Mouse (Mus musculus) adrenal gland, adult 2 months (tissue): Measurements from ENCODE around the gene AI464131. TPM values are rescaled to one million over a fixed set of nuclear protein-coding genes. Genes with fewer than 3 reads are reported as not detected.

Experiments
- DNase-seq: peaks from one replicate; pipeline ENCODE4 v3.0.0; 2021
- long read RNA-seq: library from polyadenylated mRNA; stranded (forward); transcript quantifications from one replicate; pipeline ENCODE4 v2.0.0, GENCODE M21; 2021
- polyA plus RNA-seq: library from polyadenylated mRNA; depleted of rRNA; stranded (reverse); fragments of >200 nt; gene quantifications from 2 replicates; pipeline ENCODE4 v1.2.3, GENCODE M21; 2012; rRNA removed
- total RNA-seq, 2 experiments: library from RNA; stranded (reverse); gene quantifications; 2 replicates each; pipeline ENCODE4 v1.2.3; 2021

AI464131 gene
- total RNA-seq (10 to 100 TPM; 12.3 to 15.2 TPM), polyA plus RNA-seq (11.5 and 14.6 TPM in 2 replicates)
- long read RNA-seq, full-length matches to known transcripts, result 11 of 16 reads
- long read RNA-seq, partial matches to known transcripts, result 0 of 16 reads
- long read RNA-seq, other reads (novel, unspliced or antisense), result 5 of 16 reads

DNA sequence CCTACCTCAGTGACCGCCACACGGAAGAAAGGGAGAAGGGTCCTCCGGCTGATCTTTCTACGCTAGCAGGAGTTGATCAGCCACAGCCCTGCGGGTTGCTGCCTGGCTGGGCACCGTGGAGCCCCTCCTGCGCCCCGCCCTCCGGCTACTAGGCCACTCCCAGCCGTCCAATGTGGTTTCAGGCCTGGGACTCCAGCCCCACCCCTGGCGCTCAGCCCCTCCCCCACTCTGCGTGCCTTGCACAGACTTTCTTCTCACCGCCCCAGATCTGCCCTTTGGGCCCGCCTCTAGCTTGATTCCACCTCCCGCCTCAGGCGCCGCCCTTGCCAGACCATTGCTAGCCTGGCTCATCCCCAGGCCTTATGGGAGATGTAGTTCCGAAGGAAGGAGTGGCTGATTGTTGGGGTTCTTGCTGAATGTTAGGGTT, at the start of gene AI464131:
Gene AI464131 (minus strand): TSS at position 91 of the 427 bp plus-strand sequence.
- DNase-seq, result peak; percentile 100

DNA sequence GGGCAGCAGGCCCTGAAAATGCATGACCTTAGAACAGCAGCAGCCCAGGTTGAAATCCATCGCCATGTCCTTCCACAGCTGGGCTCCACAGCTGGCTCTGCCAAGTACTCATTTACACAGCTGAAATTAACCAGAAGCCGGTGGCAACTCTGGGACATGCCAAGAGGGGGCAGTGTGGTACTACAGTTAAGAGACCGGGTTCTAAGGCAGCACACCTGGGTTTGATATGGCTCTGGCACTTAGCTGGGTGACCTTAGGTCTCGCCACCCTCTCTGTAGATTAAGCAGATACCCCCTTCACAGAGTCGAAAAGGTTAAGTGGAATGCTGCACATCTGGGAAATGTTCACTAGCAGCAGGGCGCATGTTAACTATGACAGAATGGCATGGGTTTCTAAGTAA, 49.7 kb upstream of the AI464131 start:
- peak; percentile 77 for DNase-seq

DNA sequence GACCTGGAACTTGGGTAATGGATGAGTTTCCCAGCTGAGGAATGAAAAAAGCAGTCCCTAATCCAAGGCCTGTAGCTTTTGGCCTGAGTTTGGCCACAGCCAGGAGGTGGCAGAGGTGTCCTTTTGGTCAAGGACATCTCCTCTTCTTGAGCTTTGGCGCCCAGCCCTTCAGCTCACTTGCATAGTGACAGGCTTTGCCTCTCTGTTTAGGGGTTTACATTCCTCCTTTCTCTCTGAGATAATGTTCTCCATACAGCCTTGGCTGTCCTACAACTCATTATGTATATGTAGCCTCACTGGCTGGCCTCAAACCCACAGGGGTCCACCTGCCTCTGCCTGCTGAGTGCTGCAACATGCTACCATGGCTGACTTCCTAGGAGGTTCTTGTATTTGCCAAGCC, 44.2 kb upstream of the AI464131 start:
- no peak for DNase-seq

DNA sequence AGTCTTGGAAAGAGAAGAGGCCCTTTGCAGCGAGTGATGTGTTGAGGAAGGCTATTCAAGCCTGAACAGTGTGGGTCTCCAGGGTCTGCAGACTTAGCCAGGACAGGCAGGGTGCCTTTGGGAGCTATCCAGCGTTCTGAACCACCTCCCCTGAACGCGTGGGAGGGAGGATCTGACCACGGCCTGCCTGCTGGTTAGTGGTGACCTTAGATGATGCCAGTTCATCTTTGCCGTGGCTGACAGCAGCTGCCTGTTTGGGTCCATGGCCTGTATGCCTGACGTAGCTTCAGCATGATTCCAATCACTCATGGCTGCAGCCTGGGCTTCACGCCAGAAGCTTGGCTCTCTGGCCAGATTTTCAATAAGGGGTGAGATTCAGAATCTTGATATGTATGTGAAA, 43.1 kb upstream of the AI464131 start:
- DNase-seq, result peak; percentile 73

DNA sequence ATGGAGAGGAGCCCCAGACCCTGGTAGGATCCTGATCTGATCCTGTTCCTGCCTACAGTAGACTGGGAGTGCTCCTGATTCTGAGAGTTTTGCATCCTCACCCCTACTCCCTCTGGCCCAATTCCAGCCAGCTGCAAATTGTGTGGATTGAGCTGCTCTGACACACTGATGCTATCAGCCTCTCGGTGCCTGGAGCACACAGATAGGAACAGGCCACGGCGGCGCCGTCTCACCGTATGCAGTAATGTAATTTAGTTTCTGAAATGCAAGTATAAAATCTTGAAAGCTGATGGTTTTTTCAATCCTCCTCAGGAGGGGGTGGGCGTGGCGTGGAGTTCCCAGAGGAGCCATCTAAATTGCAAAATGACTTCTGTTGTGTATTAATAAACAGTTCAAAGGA, 39.3 kb upstream of the AI464131 start:
- no peak for DNase-seq

DNA sequence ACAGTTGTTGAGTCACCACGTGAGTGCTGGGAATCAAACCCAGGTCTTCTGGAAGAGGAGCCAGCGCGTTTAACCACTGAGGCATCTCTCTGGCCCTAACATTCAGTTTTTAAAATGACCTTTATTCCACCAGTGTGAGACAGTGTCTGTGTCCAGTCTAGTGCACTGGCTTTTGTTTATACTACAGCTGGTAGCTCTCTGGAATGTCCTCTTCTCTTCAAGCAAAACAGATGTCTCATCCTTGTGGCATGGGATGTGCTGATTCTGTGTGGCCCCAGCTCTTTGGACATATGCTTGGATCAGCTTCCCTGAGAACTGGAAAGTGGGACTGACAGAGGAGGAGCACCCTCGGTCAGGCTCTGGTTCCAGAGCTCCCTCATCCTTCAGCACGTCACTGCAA, 32.0 kb upstream of the AI464131 start:
- no peak for DNase-seq

DNA sequence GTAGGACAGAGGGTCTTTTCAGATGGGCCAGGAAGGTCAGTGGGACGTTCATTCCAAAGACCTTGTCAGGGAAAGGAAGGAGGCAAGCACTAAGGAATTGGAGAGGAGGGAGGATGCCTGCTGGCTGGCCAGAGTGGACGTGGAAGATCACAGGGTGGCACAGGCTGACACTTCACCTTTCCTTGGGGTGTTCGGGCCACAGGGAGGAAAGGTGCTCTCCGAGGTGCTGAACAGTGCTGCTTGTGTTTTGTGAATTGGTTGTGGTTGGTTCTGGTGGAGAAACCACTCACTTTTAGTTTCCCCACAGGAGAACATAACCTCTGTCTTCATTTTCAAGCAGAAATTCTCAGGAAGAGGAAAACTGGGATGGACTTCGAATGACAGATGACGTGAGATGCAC, 29.5 kb upstream of the AI464131 start:
- DNase-seq, result no peak

DNA sequence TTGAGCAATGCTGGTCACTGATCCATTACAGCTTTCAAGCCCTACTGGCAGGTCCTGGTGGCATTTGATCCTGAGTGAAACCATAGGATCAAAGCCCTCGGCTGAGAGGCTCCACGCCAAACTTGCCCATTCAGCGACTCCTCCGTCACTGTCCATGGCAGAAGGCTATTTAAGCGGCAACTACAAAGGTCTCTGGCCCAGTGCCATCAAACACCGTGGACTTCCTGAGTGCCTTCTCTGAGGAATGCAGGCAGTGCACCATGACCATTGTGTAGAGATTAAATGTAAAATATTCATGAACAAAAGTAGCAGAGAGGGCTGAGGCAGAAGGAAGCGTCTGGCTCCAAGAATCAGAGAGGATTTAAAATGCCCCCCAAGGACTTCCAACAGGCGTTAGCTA, 25.1 kb upstream of the AI464131 start:
- peak; percentile 57 for DNase-seq

DNA sequence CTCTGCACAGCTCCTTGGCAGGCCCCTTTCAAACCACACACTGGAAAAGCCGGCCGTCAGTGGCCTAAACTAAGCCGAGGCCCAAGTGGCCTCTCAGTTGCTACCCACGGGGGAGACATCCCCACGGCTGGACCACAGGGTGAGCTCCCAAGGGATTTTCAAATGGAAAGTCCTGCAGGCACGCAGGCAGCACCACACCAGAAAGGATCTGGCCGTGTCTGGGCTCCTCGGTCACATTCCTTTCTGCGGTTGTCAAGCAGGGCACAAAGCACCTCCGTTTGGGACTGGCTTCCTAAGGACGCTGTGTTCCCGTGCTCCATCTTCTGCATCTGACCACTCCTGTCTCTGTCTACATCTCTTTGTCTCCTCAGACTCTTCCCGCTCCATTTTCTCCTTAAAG, 24.2 kb upstream of the AI464131 start:
- no peak for DNase-seq

DNA sequence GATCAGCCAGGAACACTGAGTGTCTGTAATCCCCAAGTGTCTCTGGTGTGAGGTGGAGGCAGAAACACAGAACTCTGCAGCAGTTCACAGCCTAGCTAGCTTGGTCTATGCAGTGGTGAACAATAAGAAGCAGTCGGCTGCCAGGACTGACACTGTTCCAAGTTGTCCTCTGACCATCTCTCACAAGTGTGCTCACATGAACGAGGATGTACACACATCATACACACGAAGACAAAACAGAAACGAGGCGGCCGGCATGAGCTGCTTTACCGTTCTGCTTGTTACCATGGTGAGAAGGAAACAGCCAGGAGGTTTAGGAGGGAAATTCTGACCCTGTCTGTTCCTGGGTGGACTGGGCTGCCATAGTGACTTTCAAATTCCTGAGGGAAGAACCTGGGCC, 23.7 kb upstream of the AI464131 start:
- DNase-seq, result no peak

DNA sequence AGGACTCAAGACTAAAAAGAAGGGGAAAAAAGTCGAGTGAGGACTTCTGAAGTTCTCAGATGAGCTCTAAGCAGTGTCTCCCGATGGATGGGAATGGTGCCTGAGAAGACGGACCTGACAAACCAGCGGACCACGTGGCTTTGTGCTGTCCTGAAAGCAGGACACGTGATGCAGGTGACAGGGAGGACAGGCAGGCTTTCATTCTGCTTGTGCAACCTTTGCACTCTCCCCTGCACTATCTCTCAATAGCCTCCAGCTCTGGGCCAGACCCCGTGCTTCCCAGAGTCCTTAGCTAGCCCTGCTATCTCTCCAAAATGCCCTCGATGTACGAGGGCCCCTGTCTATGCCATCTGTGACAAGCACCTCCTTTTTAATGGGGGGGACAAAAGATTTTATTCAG, 22.0 kb upstream of the AI464131 start:
- no peak for DNase-seq

DNA sequence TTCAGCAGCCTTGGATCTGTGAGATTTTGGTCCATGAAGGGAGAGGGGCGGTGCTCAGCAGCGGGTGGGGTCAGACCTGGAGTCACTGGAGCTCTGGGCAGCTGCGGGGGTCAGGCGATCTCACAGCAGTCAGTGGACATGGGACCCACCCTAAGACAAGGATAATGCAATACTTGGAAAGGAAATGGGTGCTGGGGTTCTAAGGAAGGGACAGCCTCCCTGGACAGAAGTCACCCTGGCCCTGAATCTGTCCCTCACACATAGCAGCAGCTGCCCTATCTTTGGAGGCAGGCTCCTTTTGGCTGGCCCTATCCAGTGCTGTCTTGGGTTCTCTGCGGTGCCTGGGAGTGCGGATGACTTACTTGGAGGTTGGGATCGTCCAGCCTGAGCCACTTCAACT, 21.0 kb upstream of the AI464131 start:
- no peak for DNase-seq

DNA sequence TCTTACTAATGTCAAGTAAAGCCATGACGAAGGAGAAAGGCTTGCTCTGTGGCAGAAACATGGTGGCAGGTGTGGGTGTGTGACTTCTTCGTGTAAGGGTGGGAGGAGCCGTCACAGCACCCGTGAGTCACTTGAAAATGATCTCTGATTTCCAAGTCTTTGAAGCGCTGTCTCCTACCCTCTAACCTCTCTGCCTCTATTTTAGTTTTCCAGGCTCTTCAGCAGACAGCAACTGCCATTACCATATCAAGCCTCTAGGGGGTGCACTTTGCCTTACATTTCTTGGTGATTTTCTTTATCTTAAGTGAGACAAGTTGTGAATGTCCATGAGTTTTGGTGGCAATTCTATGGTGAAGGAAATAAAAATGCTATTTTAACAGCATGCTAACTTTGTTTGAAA, 19.9 kb upstream of the AI464131 start:
- DNase-seq, result peak; percentile 40

DNA sequence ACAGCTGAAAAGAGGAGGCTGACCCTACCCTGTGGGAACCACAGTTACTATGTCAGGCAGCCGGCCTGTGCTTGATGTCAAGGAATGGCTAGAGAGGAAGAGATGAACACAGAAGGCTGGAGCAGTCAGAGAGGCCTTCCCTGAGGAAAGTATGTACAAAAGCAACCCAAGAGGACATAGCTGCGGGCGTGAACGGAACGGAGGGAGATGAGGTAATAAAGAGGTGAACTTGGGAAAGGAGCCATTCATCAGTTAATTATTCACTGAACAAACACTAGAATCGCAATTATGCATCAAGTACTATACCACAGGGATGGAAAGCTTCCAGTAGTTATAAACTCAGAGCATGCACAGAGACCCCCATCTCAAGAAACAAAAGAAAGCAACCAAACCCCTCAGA, 19.3 kb upstream of the AI464131 start:
- no peak for DNase-seq

DNA sequence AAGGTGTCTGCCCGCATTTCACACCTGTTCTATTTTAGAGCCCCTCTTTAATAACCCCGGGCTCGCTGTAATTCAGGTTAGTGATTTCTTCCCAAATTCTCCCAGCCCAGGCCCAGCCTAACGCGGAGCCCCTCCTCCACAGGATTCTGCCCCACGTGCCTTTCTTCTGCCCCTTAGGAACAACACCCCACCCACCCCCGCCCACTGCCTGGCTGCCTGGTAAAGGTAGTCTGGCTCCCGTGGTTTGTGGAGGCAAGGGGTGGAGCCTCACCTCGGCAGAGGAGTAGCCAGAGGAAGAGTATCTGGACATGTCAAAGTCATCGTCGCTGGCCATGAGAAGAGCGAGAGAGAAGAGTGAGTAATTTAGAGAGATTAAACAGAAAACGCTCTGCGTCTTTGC, 17.8 kb upstream of the AI464131 start:
- DNase-seq, result no peak

DNA sequence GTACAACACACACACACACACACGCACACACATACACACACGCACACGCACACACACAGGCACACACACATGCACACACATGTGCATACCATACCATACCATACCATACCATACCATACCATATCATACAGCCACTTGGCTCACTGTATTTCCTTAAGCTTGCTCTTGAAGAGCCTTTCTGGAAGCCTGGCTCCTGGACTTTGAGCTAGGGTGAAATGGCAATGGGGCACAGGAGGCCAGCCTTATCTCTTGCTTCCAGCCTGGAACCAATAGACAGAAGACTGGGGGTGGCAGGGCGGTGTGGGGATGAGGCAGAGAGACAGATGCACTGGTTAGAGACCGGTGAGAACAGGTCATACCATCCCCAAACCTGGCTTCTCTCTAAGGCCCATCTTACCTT, 16.3 kb upstream of the AI464131 start:
- no peak for DNase-seq

DNA sequence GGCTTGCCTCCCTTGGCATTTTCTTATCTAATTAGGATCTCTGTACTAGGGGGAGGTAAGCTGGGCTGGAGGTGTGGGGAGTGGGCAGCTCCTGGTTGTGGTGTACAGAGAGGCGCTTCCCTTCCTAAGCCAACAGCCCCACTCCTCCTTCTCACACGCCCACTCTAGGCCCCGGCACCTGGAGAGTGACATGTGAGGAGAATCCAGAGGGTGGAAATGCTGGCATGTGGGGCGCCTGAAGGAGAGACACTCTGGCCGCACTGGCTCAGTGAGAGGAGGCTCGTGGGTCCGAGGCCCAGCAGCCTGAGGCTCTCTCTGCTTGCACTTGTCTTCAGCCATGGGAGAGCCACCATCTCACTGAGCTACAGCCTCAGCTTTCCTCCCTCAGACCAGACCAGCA, 15.5 kb upstream of the AI464131 start:
- no peak for DNase-seq

DNA sequence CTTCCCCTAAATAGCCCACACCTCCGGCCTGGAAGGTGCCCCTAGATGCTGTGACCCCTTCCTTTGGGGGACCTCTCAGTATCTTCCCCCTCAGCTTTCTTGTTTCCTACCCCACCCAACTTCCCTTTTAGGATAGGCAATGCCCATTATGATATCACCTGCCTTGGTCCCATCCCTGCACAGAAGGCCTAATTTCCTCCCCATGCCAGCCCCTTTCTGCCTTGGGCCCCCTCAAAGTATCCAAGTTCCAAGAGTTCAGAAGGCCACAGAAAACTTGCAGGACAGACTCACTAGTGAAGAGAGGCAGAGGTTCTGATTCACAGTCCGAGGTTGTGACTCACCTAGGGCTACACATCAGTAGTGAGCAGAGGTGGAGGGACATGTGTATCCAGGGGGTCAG, 14.4 kb upstream of the AI464131 start, which contains the start of gene 1110017D15Rik:
Gene 1110017D15Rik (minus strand): TSS at position 101 of the 400 bp plus-strand sequence.
- DNase-seq, result no peak

DNA sequence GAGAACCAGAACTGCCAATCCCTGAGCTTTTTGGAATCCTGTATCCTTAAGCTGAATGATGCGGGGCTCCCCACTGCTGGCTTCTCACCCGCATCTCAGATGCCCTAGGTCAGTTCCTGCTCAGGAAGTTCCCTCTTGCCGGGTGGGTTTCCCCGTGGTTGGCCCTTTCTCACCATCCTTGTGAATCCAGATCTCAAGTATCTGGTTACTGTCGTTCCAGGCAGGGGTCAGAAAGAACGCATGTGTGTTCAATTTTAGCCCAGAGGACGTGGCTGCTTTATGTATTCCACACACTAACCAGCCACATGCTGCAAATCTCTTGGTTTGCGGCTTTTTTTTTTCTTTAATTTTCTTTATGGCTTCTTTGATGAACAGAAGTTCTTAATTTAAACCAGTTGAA, 10.8 kb upstream of the AI464131 start:
- DNase-seq, result no peak

DNA sequence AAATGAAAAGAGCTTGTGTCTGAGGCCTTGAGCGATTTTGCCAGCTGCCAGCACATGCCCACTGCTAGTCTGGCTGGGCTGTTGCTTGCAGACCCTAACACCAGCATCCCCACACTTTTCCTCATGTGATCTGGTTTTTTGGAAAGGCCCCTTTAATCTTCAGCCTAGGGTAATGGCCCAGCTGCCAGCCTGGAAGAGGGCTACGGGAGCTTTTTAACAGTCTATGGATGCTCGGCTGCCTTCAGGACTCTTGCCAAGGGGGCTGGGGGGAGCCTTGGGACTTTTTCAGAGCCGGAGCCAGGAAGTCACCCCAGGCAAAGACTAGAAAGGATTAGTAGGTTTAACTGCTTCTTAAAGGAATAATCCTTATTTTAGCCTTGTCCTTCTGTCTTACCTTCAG, 10.4 kb upstream of the AI464131 start:
- no peak for DNase-seq

DNA sequence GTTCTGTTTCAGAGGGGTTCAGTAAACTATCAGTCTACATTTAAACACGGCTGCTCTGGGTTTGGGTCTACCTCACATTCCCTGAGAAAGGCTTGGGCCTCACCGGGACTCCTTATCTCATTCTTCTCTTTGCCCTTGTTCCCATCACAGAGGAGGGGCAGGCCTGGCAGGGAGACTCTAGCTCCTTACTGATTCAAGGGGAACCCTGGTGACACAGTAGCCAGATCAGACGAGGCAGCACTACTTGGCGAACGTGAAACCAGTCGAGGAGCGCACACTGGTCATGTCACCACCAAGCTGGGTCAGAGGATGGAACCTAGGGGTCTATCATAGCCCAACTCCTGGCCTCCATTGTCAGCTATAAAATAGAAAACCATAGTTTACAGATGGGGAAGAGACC, 5.1 kb upstream of the AI464131 start:
- DNase-seq, result no peak

DNA sequence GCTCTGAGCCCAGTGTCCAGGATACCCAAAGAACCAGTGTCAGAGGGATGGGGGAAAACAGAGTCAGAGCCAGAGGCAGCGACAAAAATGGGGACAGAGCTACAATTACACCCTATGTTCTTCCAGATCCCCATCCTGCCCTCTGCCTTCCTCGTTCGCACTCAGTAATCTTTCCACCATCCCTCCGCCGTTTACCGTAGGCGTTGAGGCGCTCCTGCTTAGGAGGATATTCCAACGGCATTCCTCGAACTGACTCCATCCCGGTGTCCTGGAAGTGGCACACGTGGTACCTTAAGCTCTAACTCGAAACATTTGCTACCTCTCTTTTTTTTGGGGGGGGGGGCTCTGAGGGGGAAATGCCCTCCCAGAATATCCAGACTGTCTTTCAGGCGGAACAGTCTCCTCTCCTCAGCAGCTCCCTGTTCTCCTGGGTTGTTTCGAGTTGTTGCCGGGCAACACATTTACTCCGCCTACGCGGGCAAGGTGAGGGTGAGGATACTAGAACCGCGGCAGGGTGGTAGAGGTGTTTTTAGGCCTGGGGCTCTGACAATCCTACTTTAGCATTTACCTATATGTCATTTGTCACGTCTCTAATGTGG, 4.5 kb upstream of the AI464131 start:
- DNase-seq, result no peak

DNA sequence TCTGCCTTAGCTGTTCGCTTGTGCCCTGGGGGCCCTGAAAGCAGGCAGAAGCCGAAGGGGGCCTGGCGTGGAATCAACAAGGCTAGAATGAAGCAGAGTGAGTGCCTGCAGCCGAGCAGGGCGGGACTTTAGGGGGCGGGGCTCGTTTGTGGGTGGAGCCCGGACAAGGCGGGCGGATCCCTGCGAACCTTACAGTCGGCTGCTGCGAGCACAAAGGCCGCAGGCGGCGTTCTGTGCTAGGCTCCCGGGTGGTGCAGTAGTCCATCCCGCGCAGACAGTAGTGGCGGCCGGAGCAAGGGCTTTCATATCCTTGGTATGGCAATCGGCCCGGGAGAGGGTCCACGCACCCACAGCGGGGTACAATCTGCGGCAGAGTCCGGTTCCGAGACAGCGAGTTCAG, 4.0 kb upstream of the AI464131 start:
- DNase-seq, result peak; percentile 94

DNA sequence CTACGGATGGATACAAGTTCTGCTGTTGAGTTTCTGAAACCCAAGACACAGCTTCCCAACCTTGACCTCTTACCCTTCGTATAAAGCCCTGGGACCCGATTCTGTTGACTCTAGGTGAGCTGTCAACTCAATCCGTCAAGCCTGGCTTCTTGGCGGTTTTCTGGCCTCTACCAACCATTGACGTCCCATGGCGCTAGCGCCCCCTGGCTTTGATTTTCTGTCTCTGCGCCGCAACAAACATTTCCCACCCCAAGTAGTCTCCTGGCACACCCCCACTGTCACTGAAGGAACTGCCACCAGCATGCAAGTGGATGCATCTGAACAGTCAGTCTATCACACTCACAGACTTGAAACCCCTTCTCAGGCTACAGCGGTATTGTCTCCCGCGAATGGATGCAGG, 3.3 kb upstream of the AI464131 start:
- DNase-seq, result peak; percentile 76
